Mouse (Mus musculus) ZHBTc4 (cell line): ENCODE measurements around the gene Wnt9a.

ENCODE experiments used
- DNase-seq: peaks from one replicate; pipeline ENCODE4 v3.0.0-alpha.2; 2011; ENCODE audit warnings: low read depth, low spot score

Gene Wnt9a

DNA sequence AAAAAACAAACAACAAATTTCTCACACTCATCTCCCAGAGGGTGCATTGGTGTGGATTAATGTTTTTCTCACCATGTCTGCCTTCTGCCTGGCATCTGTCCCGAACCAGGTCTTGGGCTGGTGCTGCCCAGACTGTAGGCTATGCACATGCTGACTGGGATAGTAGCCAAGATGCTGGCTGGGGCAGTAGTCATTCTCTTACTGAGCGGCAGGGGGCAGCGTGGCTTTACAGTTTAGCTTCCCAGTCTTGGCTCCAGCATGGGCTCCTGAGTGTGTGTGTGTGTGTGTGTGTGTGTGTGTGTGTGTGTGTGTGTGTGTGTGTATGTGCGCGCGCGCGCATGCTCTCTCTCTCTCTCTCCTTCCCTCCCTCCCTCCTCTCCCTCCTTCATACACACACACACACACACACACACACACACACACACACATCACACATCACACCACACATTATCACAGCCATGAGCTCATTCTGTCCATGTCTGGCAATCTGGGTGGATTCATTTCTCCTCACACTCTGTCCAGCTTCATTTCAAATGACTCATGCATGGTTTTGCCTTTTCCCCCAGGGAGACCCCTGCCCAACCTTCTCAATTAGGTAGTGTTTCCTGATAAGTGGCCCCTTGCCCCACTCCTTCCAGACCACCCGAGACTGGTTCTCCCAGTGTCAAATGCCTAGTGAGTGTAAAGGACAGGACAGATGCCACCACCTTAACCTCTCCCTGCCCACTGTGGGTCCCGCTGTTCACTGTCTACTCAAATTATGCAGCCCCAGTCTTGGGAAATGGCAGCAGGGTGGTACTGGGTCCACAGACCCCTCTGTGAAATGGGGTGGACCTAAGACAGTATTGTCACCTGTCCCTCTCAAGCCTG, 3.8 kb upstream of the Wnt9a start:
- DNase-seq = peak; percentile 89

DNA sequence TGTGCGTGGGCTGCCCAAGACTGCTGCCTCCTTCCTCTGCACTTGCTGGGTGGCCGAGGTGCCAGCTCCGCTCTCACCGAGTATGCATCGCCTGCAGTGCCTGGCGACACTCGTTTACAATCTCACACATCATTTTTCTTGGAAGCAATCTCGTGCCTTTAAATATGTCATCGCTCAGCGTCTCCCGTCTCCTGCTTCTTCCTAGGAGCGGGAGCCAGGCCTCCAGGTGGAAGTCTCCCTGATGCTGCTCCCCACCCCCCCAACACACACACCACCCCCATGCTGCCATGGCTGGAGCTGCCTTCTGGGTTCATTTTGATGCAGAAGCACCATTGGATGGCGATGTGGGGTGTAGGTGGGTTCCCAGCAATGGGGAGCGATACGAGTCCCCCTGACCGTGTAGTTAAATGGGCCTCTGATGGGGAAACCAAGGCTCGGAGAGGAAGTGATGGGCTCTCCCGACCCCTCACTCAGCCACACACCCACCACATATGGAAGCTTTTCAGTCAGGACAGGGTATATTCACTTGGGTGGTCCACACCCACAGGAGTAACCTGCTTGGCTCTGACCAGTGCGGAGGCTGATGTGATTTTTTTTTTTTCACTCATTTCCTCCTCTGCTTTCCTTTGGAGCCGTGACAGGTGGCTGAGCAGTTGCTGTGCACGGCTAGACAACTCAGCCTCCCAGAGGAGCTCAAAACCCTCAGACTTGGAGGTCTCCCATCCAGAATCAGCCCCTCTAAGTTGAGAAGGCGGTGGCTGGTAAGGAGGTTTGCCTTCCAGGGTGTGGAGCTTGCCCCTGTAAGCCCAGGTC, 1.5 kb upstream of the Wnt9a start:
- DNase-seq = no peak

DNA sequence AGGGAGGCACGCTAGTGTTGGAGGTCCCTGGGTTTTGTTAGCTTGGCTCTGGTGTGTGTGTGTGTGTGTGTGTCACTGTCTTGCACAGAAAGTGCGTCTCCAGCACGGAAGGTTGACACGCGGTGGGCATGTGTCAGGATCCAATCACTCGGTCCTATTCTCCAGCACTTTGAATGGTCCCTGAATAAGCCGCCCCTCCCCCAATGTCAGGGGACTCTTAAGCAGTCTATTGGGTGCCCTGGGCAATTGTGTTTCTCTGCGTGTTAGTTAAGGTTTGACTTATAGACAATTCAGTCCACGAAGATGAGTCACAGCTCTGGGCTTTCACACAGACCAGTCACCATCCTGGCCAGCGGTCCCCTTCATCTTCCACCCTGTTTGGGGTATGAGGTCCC, 910 bp upstream of the Wnt9a start:
- no peak for DNase-seq

DNA sequence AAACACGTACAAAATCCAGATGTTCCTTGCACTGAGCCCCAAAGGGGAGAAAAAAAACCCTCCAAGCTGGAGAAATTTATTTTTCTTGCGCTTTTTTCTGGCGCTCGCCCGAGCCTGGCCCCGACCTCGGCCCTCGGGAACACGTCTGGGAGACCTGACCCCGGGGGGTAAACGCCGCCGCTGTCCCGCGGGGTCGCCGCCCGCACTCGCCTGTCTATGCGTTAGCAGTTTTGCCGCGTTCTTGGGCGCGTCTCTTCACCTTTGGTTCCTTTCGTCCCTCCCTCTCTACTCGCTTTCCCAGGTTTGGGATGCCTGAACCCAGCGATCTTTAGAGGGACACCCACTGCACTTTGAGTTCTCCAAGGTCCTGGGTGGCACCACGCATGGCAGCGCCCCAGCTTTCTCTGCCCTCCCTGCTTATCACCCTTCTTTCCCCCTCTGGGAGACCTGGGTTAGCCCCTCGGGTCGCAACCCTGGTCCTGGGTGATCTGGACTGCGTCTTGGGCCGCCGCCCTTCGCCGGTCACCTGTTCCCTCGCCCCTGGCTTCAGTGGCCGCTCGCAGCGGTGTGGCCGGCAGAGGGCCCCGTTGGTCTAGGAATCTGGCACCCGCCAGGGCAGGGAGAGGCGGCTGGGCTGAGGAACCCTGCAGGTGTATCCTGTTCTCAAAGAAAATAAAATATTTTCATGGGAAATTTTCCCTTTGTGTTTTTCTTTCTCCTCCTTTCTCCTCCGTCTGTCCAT, 865 bp downstream of the Wnt9a start:
- DNase-seq = peak; percentile 72

DNA sequence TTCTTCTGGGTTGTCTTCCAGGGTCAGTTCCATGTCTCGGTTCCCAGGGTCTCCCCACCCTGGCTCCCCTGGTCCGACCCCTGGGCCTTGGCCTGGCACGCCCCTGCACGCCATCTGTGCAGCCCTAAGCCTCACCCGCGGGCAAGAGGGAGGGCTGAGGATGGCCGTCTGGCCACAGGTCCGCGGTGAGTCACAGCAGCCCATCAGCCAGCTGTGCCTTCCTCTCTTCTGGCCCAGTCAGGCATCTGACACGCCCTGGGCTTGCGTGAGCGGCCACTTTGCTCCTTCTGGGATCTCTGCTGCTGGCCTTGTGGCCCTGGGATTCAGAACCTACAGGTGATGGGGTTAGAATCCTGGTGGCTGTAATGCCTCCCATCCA, 1.4 kb downstream of the Wnt9a start:
- DNase-seq = no peak

DNA sequence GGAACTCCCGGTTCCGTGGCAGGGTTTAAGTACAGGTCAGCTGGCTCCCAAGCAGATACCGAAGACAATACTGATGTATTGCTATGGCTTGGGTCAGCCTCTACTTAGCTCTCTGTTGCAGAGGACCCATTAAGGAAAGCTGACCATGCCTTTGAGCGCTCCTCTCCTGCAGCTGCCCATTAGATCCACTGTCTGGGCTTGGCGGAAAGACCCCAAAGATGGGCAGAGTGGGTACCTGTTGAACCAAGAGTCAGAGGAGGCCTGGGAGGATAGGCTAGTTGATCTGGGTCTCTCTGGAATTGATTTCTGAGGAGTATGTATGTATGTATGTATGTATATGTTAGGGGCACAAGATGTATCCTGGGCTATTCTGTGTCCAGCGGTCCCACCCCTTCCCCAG, 1.9 kb downstream of the Wnt9a start:
- DNase-seq = no peak

DNA sequence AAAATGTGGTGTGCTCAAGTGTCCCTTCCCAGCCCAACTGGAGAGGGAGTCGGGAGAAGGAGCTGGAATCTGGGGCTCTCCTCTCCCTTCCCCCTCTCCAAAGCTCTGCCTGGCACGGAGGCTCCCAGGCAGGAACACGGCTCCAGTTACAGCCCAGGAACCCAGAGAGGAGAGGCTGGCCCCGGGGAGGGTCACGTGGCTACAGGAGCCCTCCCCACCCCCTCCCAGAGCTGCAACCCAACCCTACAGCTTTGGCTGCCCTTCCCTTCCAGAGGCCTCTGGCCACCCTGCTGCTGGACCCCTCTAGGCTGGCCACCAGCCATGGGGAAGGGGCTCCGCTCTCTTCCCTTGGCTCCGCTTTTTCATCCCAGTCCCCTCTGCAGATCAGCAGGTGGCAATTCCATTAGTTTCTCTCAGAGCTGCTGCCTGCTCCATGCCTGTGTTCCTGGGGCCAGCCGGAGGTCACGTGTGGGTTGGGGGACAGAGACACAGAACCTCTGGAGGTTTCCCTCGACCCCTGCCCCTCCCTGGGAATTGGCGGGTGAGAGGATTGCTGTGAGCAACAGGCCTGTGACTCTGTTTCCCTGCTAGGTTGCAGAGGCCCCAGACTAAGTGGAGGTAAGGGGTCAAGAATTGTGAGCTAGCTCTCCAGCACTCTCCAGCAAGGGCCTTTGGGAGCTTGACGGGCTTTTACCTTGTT, 2.5 kb downstream of the Wnt9a start:
- peak; percentile 56 for DNase-seq

DNA sequence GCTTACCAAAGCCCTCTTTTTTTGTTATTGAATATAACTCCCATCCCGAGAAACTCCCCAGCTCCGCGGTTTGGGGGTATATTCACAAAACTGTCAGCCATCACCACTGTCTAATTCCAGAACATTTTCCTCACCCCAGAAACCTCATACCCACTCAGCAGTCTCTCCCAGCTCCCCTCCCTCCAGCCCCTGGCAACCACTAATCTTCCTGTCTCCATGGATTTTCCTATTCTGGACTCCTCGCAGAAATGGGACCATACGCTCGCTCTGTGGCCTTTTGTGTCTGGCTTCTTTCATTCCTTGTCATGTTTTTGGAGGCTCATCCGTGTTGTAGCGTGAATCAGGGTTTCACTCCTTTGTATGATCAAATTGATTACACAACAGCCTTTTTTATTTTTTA, 3.2 kb downstream of the Wnt9a start:
- no peak for DNase-seq

DNA sequence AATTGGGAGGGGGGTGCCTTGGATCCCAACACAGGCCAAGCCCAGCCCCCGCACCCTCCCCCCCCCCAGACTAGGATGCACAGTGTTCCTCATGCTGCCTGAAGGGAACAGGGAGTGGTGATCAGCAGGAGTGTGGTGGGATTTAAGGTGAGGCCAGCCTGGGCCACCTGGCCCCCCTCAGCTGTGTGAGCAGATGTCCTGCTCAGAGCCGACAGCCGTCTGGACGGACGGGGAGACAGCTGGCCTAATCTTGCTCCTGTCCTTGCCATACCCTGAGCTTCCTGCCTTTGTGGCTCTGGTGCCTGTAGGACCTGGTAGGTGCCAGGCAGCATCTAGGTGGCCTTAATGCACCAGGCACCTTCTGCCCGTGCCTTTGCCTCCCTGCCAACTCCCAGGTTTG, 5.3 kb downstream of the Wnt9a start:
- no peak for DNase-seq

DNA sequence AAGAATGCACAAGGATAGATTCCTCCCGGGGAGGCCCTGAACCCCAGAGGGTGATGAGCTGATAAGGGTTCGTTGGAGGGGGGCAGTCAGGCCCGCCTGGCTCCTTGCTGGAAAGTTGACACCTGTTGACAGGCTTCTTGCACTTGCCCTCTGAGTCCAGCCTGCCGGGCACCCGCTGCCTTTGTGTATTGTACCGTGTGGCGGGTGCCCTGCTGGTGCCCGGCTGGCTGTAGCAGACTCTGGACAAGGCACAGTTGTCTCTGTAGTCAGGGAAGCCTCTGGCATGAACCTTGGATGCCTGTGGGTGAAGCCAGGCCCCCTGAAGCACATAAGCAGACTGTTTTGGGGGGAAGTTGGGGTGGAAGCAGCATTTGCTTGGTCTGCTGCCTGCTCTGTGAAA, 5.8 kb downstream of the Wnt9a start:
- no peak for DNase-seq

DNA sequence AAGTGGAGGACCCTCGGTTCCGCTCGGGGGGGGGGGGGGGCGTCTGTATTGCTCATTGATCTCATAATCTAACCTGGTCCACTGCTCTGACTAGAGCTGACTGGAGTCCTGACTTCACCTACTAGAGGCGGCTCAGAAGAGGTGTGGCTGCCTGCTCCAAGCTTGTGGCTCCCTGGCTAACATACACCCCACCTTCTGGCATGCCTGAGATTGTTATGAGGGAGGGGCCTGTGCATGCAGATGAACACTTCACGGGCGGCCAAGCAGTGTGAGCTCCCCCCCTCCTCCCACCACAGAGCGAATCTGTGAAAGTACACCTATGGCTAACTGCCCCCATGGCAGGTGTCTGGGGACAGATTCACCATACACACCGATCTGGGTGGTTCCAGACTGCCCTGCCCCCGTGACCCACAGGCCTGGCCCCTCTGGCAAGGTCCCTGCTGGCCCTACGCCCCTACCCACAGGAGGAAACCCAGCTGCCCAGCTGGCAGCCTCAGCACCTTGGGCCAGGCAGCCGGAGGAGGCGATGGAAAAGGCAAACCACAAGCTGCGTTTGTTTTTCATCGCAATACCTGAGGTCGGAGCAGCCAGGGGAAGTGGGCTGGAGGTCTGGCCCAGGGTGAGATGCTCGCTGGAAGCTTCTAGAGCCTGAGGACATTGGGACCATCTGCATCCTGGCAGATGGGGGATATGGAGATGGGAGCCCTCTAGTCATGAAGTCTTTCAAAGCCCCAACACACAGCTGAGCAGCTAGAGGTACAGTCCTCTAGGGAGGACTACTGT, 6.5 kb downstream of the Wnt9a start:
- peak; percentile 56 for DNase-seq

DNA sequence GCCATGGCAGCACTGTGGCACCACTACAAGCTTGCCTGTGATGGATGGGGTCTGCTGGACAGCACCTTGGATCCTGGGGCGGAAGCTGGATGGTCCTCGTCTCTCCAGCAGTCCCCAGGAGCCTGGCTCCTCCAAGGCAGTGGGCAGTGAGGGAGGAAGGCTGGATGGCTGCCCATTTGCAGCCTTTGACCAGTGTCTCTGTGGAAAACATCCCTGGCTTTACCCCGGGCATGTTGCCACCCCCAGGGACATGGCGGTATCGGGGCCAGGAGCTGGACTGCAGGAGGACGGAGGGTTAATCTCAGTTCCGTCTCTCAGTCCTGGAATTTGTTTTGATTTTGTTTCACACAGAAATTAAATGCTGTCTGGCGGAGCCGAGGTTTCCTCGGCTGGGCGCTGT, 7.2 kb downstream of the Wnt9a start:
- no peak for DNase-seq

DNA sequence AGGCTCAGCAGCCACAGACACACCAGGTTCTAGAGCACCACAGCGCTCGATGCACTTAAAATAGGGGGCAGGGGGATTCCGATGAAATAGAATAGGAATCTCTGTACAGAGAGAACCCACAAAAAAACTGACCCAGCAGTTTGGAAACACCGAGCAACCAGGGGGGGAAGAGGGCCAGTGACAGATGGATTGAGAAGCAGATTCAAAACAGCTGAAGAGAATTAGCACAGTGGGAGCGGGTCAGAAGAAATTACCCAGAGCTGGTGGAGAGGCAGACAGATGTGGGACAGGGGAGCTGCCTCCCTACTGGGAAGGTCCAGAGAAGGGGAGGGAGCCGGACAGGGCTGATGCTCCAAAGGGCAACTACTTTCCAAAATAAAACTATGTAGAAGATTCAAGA, 9.8 kb downstream of the Wnt9a start:
- no peak for DNase-seq

DNA sequence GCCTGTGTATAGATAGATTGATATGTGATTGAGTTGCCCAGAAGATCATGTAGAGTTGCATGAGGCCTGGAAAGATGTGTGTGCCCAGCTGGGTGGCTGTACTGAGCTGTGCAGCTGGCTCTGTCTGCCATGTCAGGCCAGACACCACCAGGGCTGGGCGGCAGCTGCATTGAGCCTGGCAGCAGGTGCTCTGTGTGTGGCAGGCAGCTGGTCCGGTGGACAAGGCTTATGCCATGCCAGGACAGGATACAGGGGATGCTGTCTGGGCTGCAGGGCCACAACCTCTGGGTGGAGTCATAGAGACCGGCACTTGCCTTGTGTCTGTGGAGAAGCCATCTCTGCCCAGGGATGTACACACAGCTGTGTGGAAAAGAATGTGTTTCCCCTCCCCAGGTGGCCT, 16.3 kb downstream of the Wnt9a start:
- no peak for DNase-seq

DNA sequence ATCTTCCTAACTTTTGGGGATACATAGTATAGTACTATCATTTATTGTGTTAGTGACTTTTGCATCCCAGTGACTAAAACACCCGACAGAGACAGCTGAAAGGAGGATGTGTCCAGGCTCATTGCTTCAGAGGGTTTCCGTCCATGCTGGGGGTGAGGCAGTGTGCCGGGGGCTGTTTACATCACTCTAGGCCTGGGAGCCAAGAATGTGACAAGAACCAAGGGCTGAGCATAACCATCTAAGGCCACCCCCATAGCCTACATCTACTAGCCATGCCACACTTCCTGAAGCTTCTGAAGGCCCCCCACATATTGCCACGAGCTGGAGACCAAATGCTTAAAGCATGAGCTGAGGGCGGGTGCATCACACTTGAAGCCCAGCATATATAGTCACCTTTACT, 18.0 kb downstream of the Wnt9a start:
- DNase-seq = no peak

DNA sequence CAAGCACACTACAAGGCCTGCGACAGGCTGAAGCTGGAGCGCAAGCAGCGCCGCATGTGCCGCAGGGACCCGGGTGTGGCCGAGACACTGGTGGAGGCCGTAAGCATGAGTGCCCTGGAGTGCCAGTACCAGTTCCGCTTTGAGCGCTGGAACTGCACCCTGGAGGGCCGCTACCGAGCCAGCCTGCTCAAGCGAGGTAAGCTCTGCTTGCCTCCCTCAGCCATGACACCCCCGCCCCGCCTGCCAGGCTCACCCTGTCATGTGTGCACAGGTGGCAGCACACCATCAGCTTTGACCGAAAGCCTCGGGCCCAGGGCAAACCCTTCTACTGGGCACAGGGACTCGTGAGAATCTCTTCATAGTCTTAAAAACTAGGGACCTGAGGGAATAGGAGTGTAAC, 20.9 kb downstream of the Wnt9a start:
- DNase-seq = peak; percentile 41

DNA sequence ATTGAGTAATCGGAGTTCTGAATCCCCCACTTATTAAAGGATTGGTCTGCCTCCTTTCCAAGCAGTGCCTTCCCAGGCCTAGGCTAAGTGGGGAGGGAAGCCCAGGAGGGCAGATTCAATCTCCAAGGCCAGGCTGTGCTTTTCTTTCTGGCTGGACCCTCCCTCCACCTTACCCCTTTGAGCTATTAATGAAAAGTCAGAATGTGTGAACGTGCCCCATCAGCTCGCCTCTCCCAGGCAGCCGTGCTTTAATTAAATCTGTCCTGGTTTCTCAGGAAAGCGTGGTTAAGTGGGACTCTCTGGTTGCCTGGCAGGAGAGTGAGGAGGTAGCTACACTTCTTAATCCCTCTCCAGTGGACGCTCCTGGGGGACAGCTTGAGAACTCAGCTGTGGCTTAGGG, 22.9 kb downstream of the Wnt9a start:
- DNase-seq = no peak

DNA sequence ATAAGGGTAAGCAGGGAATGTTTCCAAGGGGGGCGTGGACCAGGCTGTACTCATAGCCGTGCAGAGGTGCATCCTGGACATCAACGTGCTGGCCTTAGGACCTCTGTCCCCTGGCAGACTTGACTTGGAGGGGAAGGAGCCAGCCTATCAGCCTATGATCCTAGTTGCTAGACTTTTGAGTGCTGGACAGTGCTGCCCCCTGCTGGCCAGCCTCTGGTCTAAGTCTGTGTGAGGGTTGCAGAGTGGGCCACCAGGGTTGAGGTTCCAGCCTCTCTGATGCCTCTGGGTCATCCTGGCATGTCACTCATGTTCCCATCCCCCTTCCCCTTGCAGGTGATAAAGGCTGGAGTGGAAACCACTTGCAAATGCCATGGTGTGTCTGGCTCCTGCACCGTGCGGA, 23.8 kb downstream of the Wnt9a start:
- DNase-seq = peak; percentile 88

DNA sequence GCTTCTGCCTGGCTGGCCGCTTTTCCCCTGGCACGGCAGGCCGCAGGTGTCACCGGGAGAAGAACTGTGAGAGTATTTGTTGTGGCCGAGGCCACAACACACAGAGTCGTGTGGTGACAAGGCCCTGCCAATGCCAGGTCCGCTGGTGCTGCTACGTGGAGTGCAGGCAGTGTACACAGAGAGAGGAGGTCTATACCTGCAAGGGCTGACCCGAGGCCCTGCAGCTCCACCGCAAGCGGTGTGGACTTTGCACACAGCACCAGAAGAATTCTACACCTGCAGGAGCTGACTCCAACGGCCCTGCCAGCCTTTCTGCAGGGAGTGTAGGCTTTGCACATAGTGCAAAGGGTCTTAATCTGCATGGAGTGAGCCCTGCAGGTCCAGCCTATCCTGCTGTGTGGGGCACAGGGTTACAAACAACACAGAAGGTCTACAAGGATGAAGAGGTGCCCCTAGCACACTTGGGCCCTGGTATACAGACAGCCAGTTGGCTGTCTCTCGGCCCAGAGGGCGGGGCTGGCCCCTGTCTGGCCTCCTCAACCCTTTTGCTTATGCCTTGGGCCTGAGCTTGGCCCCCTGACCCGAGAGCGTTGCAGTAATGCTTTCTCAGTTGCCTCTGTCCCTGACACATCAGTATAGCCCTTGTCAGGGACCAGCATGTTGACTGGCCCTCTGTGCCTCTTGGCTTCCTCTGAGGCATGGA, 24.6 kb downstream of the Wnt9a start:
- DNase-seq = peak; percentile 8

DNA sequence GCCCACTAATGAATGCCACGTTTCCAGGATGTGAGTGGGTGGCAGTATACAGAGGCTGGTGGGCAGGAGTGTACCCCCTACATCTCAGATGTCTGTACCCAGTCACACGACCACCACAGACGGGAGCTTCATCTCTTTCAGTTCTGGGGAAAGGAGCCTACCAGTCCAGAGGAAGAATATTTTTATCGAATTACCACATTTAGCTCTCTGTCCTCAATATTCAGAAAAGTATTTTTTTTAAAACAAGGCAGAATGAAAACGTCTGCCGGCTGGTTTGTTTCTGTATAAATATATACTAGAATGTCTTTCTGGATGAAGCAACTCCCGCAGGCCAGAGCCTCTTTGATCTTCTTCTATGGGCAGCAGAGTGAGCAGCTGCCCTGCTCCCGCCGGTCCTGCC, 26.2 kb downstream of the Wnt9a start:
- no peak for DNase-seq
